Mouse (Mus musculus) yolk sac, embryonic 10.5 days (tissue): ENCODE measurements around the gene Ptprz1.
"Not testable (repeated sequence)": the region's sequence is repeated elsewhere in the genome, so short reads cannot be mapped to it uniquely, and the experiment has no call there.

ENCODE experiments used
- DNase-seq: peaks from one replicate; pipeline ENCODE4 v3.0.0-alpha.2; 2017; ENCODE audit warnings: low spot score

Gene Ptprz1

DNA sequence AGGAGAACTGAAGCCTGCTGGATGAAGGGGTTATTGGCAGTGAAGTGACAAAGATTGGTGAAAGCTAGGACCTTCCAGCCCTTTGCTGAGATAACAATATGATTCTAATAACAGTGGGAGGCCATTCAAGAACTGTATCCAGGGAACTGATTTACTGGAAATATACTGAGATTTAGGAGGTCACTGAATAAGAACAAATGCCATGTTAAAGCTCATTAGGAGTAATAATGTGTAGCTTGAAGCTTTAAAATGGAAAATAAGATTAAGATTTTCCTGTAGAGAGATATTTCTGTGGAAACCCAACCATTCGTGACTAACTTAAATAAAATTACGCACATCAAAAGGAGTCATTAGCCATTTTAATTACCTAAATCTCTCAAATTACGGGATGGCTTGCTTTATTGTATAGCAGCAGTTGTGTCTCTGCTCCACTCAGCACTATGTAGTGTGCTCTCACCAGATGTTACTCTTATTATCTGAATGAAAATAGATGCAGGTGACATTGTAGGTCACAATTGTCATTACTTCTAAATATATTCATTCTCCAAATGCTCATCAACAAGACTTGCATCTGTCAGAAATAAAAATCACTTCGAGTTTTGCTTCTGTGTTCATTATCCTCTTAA lies 139.8 kb downstream of the Ptprz1 start:
- DNase-seq, result no peak

- DNase-seq, result no peak
Observed at GRCm38 (mm10) chr6:23028251-23028650, 152.9 kb downstream of the Ptprz1 start.

DNA sequence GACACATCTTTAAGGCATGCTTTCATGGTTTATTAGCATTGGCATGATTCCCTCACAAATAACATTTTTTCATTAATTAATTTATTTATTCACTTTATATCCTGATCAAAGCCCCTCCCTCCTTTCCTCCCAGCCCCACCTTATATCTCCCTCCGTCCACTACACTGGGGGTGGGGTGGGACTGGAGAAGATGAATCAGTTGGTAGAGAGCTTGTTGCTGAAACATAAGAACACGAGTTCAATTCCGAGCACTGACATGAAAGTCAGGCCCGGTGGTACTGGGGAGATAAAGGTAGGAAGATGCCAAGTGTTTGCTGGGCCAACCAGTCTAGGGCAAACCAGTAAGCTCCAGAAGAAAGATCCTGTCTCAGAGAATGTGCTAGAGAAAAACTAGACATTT lies 173.5 kb downstream of the Ptprz1 start:
- DNase-seq, result no peak

DNA sequence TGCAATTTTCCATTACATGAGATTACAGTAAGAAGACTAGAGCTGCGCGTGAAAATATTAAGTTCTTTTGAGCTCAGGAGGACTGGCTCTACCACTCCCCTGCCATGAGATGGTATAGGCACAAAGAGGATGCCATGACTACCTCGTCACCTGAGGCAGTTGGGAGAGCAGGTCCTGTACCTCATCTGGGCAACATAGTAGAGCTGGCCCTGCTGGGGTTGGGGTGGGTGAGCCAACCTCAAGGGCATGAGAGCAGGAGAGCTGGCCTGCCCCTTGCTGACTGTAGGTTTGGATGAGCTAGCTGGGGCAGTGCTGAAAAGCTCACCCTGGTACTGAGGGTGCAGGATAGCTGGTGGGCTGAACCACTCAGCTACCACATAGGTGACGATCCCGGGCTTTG lies 180.4 kb downstream of the Ptprz1 start:
- DNase-seq, result no peak

DNA sequence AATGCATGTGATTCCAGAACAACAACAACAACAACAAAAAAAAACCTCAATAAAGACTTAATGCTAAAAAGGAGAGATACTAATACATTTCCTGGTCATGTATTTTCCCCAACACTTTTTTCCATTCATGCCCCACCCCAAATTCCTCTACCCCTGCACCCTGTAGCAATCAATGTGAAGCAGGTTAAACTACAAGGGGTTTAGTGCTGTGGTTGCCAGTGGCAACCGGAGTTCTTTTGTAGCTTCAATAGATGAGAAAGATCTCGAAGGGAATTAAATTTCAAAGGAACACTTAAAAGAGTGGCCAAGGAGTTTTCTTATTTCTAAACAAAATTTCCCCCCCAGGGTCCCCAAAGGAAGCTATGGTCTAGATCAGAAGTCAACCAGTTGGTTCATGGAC lies 200.8 kb downstream of the Ptprz1 start:
- DNase-seq, result no peak

DNA sequence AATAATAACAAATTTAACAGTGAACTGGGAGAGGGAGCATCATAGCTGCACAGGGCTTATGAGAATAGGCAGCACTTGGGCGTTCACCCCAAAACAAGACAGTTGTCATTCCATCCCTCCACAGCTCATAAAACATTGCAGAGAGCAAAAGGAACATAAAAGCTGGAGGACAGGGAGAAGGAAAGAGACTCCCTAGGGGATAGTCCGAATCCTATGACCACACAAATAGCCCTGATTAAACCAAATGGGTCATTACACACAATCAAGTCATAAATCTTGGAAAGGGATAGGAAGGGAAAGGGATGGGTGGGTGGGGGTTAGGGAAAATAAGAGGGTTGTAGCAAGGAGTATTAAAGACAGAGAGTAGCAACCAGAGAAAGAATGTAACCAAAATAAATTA lies 203.0 kb downstream of the Ptprz1 start:
- DNase-seq, result no peak

- DNase-seq, result peak; percentile 71
Observed at GRCm38 (mm10) chr6:23079991-23080680, 204.8 kb downstream of the Ptprz1 start.

DNA sequence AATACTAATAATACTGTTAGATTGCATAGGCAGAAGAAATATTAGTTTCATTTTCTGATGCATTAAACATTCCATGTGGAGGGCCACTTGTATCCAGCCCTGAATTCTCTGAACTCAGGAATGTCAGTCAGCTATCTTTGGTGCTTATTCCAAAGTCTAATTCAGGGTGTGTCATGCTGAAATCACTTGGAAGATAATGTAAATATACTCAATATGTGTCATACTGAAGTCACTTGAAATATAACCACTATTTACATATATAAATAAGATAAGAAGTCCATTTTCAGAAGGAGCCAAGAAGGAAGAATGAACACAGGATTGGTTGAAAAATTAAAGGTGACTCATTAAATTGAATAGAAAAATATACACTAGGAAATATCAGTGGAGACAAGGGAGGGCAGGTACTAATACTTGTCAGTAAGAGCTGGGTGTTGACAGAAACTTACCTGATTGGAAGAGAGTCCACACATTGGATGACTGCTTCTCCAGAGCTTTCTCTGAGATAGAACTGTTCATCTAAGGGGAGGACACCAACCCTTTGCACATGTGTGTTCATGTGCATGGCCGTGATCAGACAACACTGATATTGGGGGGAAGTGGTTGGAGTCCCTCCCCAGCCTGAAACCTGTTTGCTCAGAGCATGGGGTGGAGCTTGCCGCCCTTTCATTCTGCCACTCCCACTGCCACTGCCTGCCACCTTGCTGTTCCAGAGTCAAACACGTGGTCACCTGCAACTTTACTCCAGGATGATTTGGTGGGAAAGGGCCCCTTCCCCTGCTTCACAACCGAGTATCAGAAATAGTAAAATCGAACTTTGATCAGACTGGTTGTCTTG lies 209.5 kb downstream of the Ptprz1 start:
- DNase-seq, result no peak

DNA sequence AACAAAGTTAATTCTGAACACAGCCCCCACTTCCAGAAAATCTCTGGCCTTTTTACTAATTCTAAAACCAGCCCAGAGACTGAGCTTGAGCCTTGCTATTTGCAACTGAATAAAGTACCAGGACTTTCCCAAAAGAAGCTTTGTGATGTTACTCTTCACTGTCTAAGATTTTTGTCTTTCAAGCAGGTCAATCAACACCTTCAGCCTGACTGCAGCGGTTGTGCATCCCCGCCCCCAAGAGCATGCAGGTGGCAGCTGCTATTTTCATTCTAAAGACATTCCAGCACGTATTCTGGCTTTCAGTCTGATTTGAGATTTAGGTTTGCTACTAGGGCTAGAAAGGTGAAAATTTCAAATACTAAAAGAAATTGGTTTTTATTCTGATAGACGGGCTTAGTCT lies 214.0 kb downstream of the Ptprz1 start:
- DNase-seq, result not testable (repeated sequence)

- not testable (repeated sequence) for DNase-seq
Observed at GRCm38 (mm10) chr6:23090346-23091055, 215.2 kb downstream of the Ptprz1 start.
